Mouse (Mus musculus) myocyte (in vitro differentiated cells): Measurements from ENCODE around the gene Gprc5c. TPM values are rescaled to one million over a fixed set of nuclear protein-coding genes. Genes with fewer than 3 reads are reported as not detected.
A peak's percentile ranks its signal among the peaks of the same experiment; 100 is the strongest.

ENCODE experiments used
- H3K27me3 ChIP-seq: one replicate; pipeline ENCODE4 v1.6.1; 2011; ENCODE audit not compliant: control insufficient read depth, insufficient read depth, insufficient read length
- H3K36me3 ChIP-seq: one replicate; pipeline ENCODE4 v1.6.1; 2011; ENCODE audit not compliant: control insufficient read depth, insufficient read depth
- H3K4me2 ChIP-seq: one replicate; pipeline ENCODE4 v1.6.1; 2011; ENCODE audit warnings: low read depth, control low read depth
- H3K4me3 ChIP-seq: one replicate; pipeline ENCODE4 v1.5.1; 2011; ENCODE audit warnings: mild to moderate bottlenecking, control low read depth, moderate library complexity
- H3K79me2 ChIP-seq: one replicate; pipeline ENCODE4 v1.6.1; 2011; ENCODE audit not compliant: control insufficient read depth, insufficient read depth
- H3ac ChIP-seq: one replicate; pipeline ENCODE4 v1.6.1; 2011; ENCODE audit not compliant: control insufficient read depth, insufficient read length
- CEBPB ChIP-seq: IDR thresholded peaks from 2 replicates; pipeline ENCODE4 v1.6.1; 2011; ENCODE audit warnings: mild to moderate bottlenecking, moderate library complexity; ENCODE audit not compliant: poor library complexity, insufficient read depth, severe bottlenecking
- E2F4 ChIP-seq: IDR thresholded peaks from one replicate; pipeline ENCODE4 v1.6.1; 2011; ENCODE audit warnings: mild to moderate bottlenecking, control low read depth, moderate library complexity; ENCODE audit not compliant: insufficient read depth
- MAX ChIP-seq: IDR thresholded peaks from one replicate; pipeline ENCODE4 v1.6.1; 2011; ENCODE audit warnings: low read depth, mild to moderate bottlenecking, control low read depth
- MYOD1 ChIP-seq, 3 experiments: IDR thresholded peaks; one replicate each; pipeline ENCODE4 v1.6.1; 2011; ENCODE audit warnings: control low read depth in 2 of 3, low read depth in 2 of 3, mild to moderate bottlenecking in 2 of 3, moderate library complexity in 1 of 3; ENCODE audit not compliant: insufficient read length in 2 of 3, control insufficient read depth in 1 of 3
- MYOG ChIP-seq, 3 experiments: IDR thresholded peaks; one replicate each; pipeline ENCODE4 v1.6.1; 2011; ENCODE audit warnings: control low read depth in 2 of 3, low read depth in 2 of 3, mild to moderate bottlenecking in 2 of 3; ENCODE audit not compliant: insufficient read length in 2 of 3, control insufficient read depth in 1 of 3, insufficient read depth in 1 of 3
- POLR2A ChIP-seq: IDR thresholded peaks from one replicate; pipeline ENCODE4 v1.6.1; 2011; ENCODE audit warnings: low read depth, mild to moderate bottlenecking, control low read depth, moderate library complexity; ENCODE audit not compliant: insufficient read length
- POLR2AphosphoS2 ChIP-seq: IDR thresholded peaks from one replicate; pipeline ENCODE4 v1.6.1; 2011; ENCODE audit warnings: low read depth, control low read depth; ENCODE audit not compliant: insufficient read length
- REST ChIP-seq: IDR thresholded peaks from one replicate; pipeline ENCODE4 v1.6.1; 2011; ENCODE audit warnings: mild to moderate bottlenecking, control low read depth, moderate library complexity; ENCODE audit not compliant: insufficient read depth, insufficient read length
- SRF ChIP-seq: IDR thresholded peaks from one replicate; pipeline ENCODE4 v1.6.1; 2011; ENCODE audit warnings: low read depth; ENCODE audit not compliant: control insufficient read depth, insufficient read length
- TCF12 ChIP-seq: IDR thresholded peaks from one replicate; pipeline ENCODE4 v1.6.1; 2011; ENCODE audit warnings: mild to moderate bottlenecking, control low read depth; ENCODE audit not compliant: poor library complexity, insufficient read depth, severe bottlenecking
- TCF3 ChIP-seq: IDR thresholded peaks from one replicate; pipeline ENCODE4 v1.6.1; 2011; ENCODE audit warnings: low read depth, control low read depth; ENCODE audit not compliant: insufficient read length
- USF1 ChIP-seq: IDR thresholded peaks from one replicate; pipeline ENCODE4 v1.6.1; 2011; ENCODE audit warnings: low read depth, mild to moderate bottlenecking, control low read depth, moderate library complexity
- polyA plus RNA-seq: library from polyadenylated mRNA; unstranded; fragments of >200 nt; fragmentation: generic; extraction: Trizol; gene quantifications from one replicate; pipeline ENCODE4 v1.2.1, GENCODE M21; 2012; ENCODE audit warnings: missing spikeins

Gene Gprc5c
- polyA plus RNA-seq, 1 experiment, result 172 TPM

DNA sequence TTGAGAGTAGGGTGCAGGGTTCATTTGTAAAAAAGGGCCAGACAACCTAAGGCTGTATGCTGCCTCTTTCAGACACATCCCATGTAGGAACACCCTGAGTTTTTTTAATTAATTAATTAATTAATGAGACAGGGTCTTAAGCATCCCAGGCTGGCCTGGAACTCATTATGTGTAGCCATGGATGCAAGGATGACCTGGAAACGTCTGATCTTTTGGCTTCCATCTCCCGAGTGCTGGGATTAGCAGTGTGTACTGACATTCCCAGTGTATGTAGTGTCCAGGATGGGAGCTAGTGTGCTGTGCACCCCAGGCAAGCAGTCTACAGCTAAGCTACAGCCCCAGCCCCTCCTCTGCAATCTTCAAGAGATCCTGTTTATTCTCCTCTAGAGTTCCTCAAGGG is 25.7 kb downstream of the Gprc5c start:
- TF ChIP-seq MYOD1 (IDR thresholded peaks at IDR 0.05; ENCODE audit: control insufficient read depth in 1 of 3, insufficient read length in 2 of 3, low read depth in 2 of 3) (no peak), POLR2AphosphoS2 (peak; percentile 31), USF1 (no peak), TCF3 (no peak), MYOG (IDR thresholded peaks at IDR 0.05; ENCODE audit: control insufficient read depth in 1 of 3, insufficient read depth in 1 of 3, insufficient read length in 2 of 3, low read depth in 2 of 3) (no peak)
- no peaks in the 10 kb centered on the region for H3K79me2 ChIP-seq
- H3K4me2 ChIP-seq, result no peak overlapping the region
- H3ac ChIP-seq, result no peak overlapping the region
- H3K27me3 ChIP-seq, result no peaks in the 10 kb centered on the region
- H3K36me3 ChIP-seq, result no peaks in the 10 kb centered on the region
- no peak overlapping the region for H3K4me3 ChIP-seq

DNA sequence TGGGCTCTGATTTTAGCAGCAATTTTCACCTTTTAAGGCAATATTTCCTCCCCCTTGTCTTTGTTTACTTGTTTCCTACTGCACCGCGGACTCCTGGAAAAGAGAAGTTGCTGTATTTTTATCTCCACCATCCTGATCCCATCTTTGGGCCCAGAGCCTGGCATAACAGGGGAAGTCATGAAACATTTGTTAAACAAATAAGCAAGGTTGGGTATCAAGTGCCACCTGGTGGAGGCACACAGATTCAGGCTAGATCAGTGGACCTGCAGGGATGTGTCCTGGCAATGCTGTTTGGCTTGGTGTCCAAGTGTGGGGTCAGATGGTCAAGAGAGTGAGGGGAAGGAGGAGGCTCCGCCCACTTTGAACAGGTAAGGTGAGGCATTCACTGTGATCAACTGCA is 26.2 kb downstream of the Gprc5c start:
- no peak overlapping the region for H3K4me2 ChIP-seq
- TF ChIP-seq TCF12 (no peak), MAX (no peak), POLR2AphosphoS2 (no peak), TCF3 (no peak), USF1 (no peak), REST (no peak), MYOD1 (IDR thresholded peaks at IDR 0.05; ENCODE audit: control insufficient read depth in 1 of 3, insufficient read length in 2 of 3, low read depth in 2 of 3) (no peak), MYOG (IDR thresholded peaks at IDR 0.05; ENCODE audit: control insufficient read depth in 1 of 3, insufficient read depth in 1 of 3, insufficient read length in 2 of 3, low read depth in 2 of 3) (no peak), E2F4 (no peak), CEBPB (no peak), POLR2A (no peak), SRF (no peak)
- no peak overlapping the region for H3K4me3 ChIP-seq
- H3ac ChIP-seq, result no peak overlapping the region
- no peaks in the 10 kb centered on the region for H3K79me2 ChIP-seq
- no peaks in the 10 kb centered on the region for H3K27me3 ChIP-seq
- no peaks in the 10 kb centered on the region for H3K36me3 ChIP-seq

DNA sequence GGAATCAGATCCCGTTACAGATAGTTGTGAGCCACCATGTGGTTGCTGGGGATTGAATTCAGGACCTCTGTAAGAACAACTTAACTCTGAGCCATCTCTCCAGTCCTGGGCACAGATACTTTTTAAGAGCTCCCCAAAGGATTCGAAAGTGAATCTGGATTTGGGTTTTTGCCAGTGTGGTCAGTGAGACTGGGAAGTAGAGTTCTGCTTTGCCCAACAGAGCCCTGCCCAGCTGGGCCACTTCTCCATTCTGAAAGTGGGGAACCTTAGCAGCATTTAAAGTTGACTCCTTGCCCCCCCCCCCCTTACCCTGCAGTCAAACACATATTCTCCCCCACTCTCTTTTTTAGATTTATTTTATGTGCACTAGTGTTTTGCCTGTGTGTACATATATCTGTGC is 28.7 kb downstream of the Gprc5c start:
- Histone ChIP-seq H3K4me3 (no peak overlapping the region), H3ac (no peak overlapping the region), H3K4me2 (no peak overlapping the region), H3K27me3 (no peaks in the 10 kb centered on the region), H3K36me3 (no peaks in the 10 kb centered on the region), H3K79me2 (no peaks in the 10 kb centered on the region)
- TF ChIP-seq USF1 (no peak), TCF3 (no peak), REST (no peak)

DNA sequence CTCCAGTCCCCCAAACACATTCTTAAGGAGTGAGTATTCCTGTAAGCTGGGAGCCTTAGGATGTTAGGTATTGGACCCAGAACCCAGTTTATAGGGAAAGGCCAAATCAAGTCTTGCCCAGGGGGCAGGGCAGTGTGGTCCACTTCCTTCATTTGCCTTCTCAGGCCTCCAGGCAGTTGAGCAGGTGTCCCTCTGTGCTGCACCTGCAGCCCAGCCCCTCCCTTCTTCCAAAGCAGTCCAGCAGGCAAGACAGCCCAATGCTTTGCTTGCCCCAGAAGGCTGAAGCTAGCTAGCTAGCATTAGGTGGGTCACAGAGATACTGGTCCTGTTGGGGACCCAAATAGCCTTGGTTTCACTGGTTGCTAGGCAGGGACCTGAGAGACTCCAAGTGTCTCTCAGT is 29.2 kb downstream of the Gprc5c start:
- TF ChIP-seq MYOD1 (IDR thresholded peaks at IDR 0.05; ENCODE audit: control insufficient read depth in 1 of 3, insufficient read length in 2 of 3, low read depth in 2 of 3) (no peak), CEBPB (no peak), SRF (no peak), MAX (no peak), TCF12 (no peak), USF1 (no peak), TCF3 (no peak), REST (no peak), E2F4 (no peak), POLR2A (no peak), POLR2AphosphoS2 (no peak), MYOG (IDR thresholded peaks at IDR 0.05; ENCODE audit: control insufficient read depth in 1 of 3, insufficient read depth in 1 of 3, insufficient read length in 2 of 3, low read depth in 2 of 3) (no peak)
- Histone ChIP-seq H3K36me3 (no peaks in the 10 kb centered on the region), H3ac (no peak overlapping the region), H3K79me2 (no peaks in the 10 kb centered on the region), H3K27me3 (no peaks in the 10 kb centered on the region), H3K4me3 (no peak overlapping the region), H3K4me2 (no peak overlapping the region)

DNA sequence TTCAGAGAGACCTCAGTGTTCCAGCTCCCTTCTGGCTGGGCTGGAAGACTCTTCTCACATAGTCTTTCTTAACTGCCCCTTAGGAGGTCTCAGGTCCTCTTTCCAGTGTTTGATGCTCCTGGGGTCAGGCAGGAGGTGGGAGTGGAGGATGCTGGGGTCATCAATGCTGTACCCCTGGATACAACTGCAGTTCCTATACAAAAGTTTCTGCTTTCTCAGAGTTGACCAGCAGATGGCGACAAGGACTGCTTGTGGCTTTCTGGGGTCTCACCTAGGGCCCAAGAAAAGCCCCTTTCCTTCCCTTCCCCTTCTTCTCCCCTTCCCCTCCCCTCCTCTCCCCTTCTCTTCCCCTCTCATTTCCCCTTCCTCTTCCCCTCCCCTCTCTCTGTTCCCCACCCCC is 29.6 kb downstream of the Gprc5c start:
- no peak overlapping the region for H3K4me2 ChIP-seq
- TF ChIP-seq USF1 (no peak), MYOD1 (IDR thresholded peaks at IDR 0.05; ENCODE audit: control insufficient read depth in 1 of 3, insufficient read length in 2 of 3, low read depth in 2 of 3) (no peak), CEBPB (no peak), POLR2A (no peak), TCF3 (no peak), TCF12 (no peak), POLR2AphosphoS2 (no peak), MAX (no peak), REST (no peak), SRF (no peak), E2F4 (no peak), MYOG (IDR thresholded peaks at IDR 0.05; ENCODE audit: control insufficient read depth in 1 of 3, insufficient read depth in 1 of 3, insufficient read length in 2 of 3, low read depth in 2 of 3) (no peak)
- H3ac ChIP-seq, result no peak overlapping the region
- H3K27me3 ChIP-seq, result no peaks in the 10 kb centered on the region
- no peak overlapping the region for H3K4me3 ChIP-seq
- no peaks in the 10 kb centered on the region for H3K36me3 ChIP-seq
- no peaks in the 10 kb centered on the region for H3K79me2 ChIP-seq
